Mouse (Mus musculus): ENCODE data around the gene Prdm2.

The Prdm2 gene

DNA sequence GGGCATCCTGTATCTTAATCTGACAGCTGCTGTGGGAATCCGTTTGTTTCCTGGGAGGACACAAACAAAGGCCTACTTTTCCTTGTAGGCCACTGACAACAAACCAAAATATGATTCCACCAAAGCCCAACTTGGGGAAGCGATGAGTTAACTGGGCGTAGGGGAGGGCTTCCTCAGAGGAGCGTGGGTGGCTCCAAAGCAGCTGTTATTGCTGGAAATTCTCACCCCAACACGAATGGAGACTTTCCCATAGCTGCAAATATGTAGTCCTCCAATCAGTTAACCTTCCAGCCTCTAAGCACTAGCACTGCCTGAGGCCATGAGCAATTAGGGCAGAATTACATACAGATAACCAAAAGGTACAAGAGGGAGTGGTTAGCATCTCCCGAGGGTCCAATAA lies 112.6 kb downstream of the Prdm2 start:
- no peak for DNase-seq

DNA sequence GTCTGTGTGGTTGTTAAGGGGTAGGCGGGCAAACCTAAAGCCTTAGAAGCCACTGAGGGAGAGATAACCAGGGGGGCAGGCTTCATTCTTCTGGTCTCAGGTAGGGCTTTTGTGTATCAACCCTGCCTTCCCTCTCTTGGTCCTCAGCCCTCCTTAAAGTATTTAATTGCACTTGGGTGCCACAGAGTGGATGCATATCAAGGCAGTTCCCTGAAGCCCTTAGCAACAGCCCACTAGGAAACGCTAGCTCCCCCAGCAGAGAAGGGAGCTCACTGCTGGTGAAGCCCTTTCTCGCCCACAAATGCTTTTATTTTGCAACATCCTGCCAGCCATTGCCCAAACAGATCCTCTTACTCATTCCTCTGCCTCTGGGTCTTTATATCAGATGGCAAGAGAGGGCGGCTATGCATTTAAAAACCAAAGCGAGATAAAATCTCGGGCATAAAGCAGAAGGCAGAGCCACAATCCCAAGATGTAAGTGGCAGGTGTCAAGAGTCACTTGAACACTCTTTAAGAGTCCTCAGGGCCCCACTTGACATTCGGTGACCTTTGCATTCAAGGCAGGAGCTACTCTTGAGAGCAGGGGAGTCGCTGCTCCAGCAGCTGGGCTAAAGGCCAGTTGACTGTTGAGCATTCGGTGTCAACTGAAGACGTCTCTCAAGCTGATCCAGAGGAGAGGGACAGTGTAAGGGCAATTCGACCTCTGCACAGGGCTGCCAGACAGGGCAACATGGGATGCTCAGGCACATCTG lies 113.3 kb downstream of the Prdm2 start:
- no peak for DNase-seq

DNA sequence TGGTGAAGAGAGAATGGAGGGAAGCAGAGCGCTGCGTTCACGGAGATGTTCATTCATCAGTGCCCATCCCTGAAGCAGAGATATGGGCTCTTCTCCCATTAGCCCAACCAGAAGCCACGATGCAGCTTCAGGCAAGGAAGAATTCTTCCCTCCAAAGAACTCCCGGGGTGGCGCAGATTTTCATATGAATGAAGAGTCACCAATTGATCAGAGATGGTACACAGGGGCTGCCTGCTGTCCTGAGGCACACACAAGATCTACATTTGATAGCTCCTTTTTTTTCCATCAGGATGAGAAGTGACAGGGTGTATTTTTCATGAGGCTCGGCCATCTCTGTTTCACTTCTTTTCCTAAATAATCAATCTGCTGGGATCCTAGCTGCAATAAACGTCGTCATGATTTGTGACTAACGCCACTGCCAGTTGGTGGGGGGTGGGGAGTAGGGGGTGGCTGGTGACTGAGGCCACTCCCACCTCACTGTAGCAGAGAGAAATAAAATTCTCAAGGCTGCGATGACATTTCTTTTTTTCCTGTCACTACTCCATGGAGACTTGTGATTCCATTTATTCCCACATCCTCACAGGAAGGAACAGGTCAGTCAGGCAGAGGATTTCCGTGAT lies 120.6 kb downstream of the Prdm2 start:
- no peak for DNase-seq

DNA sequence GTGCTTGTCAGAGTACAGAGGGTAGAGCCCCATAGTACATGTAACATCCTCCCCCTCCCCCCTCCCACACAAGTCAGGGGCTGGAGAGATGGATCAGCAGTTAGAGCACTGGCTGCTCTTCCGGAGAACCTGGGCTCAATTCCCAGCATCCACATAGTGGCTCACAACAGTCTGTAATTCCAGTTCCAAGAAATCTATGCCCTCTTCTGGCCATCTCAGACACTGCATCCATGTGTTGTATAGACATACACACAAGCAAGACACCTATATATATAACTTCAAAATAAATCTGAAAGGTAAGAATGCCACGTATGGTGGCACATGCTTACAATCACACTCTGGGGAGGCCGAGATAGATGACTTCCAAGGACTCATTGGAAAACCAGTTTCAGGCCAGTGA lies 122.2 kb downstream of the Prdm2 start:
- DNase-seq, result no peak

DNA sequence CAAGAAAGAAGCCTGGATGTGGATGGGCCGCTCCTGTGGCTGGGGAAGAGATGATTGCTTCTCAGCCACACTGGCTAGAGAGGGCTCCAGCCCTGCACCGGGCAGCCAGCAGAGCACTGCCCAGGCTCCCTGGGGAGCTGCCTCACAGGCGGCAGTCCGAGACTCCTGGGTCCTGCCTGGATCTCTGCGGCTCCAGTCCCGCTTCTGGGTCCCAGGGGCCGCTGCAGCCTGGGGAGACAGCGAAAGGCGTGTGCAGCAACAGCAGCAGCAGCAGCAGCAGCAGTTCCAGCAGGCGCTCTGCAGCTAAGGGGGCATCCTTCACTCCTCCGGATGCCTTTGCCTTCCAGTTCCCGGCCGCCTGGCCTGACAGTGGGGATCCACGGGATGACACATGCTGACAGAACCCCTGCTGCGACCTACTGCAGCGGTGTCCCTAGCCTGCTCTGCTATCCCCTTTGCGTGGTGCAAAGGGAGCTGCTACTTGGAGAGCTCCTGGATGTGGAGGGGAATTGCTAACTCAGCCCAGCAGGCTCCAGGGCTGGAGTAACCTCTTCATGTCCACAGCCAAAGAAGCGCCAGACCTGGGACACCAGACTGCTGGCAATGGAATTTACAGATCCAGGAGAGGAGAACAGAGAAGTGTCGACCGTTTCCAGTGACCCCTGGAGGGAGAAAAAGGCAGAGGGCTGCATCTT lies 138.6 kb downstream of the Prdm2 start:
- DNase-seq, result no peak

DNA sequence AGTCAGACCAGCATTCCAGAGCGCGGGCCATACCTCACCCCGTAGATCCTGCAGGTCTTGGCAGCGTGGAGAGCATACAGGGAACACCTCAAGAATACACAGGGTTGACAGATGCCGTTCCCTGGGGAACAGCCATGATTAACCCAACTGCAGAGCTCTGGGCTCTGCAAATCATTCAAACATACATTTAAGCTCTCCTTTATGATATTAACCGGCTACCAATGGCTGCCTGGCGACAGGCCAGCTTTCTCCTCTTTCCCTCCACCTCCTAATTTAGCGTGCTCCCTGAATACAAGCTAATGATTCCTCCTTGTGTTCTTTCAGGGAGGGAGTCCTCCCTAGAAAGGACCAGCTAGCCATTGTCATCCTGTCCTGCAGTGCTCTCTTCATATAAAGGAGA lies 141.0 kb downstream of the Prdm2 start:
- no peak for DNase-seq

DNA sequence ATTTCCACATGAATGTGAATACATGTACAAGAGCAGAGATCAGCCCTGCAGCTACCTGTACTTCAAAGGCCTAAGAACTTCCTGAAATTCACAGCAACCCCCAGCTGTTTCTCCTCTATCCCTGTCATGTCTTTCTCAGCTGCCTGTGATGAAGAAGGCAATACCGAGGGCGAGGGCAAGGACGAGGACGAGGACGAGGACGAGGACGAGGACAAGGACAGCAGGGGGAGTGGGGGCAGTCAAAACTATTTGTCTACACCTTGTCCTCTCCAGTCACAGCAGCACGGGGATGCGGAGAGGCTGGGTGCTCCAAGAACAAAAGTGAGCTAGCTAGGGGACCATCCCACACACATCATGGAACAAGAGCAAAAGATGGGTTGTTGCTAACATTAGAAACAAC lies 145.8 kb downstream of the Prdm2 start:
- no peak for DNase-seq

DNA sequence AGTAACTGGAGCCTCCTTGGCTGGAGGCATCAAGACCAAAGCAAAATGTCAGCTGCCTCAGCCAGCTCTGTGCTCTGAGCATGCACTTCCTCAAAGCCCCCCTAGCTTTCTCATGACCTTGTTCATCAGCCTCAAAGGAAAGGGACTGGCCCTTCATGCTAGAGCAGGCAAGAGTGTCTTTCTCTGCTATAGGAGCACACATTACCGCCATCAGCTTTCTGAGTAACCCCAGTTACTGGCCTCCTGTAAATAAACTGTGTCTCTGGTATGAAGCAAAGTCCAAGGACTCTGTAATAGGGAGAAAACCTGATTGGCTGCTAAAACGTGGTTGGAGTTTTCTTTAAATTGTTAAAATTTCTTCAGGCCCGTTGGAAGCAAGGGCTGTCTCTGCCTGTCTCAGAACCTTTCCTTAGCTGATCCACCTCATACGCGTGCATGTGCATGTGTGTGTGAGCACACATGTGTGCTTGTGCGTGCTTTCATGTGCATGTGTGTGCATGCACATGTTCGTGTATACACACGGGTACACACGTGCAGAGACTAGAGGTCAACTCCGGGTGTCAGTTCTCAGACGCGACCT lies 153.9 kb downstream of the Prdm2 start:
- DNase-seq, result no peak

All from cerebellum, adult 9-10 months (tissue).